Mouse (Mus musculus): ENCODE data around the gene Tanc1. TPM values are rescaled to one million over a fixed set of nuclear protein-coding genes. Genes with fewer than 3 reads are reported as not detected.

Tanc1 gene
- polyA plus RNA-seq, 1 experiment from 2014 or later = 14.4 TPM

DNA sequence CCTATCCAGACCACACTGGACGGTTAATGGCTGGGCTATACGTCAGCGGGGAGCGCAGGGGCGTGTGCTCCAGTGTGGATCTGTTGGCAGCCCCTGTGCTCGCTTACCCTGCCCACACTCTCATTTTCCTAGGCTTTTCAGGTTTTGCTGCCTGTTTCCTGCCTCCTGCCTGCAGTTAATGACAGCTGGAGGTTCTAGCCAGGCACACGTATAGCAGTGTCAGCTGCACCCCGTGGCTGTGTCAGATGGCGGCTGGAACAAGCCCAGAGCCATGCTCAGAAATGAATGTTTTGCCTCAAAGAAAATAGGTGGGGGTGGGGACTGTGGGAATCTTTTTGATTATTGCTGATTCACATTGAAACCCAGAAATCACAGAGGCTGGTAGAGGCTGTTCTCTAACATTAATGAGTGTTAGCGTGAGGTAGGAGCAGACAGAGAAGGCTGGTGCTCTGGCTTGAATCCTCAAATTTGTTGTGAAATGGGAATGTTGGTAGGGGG, 124.6 kb downstream of the Tanc1 start:
- Histone ChIP-seq H3K27me3 (ENCODE audit: control insufficient read depth, insufficient read depth, low read length) (no peaks in the 10 kb centered on the region), H3K36me3 (ENCODE audit: control insufficient read depth, insufficient read depth, low read length) (no peaks in the 10 kb centered on the region), H3K4me1 (ENCODE audit: control insufficient read depth, insufficient read depth, low read length) (no peaks in the 10 kb centered on the region), H3K27ac (ENCODE audit: low read depth, low read length) (no peak overlapping the region), H3K4me2 (ENCODE audit: low read depth) (no peak overlapping the region), H3K4me3 (ENCODE audit: low read depth, low read length) (no peak overlapping the region), H3K9me3 (ENCODE audit: control insufficient read depth, low read length) (no peaks in the 10 kb centered on the region), H3K9ac (ENCODE audit: low read length) (no peak overlapping the region)
- WGBS = 63% methylated on average over 10 of the region's 10 CpGs
- ATAC-seq (ENCODE audit: insufficient read depth, low FRiP score, low TSS enrichment) = no peak
- no peak for DNase-seq (ENCODE audit: low spot score)

- Histone ChIP-seq H3K9ac (ENCODE audit: low read length) (no peak overlapping the region), H3K27me3 (ENCODE audit: control insufficient read depth, insufficient read depth, low read length) (no peaks in the 10 kb centered on the region), H3K4me1 (ENCODE audit: control insufficient read depth, insufficient read depth, low read length) (no peaks in the 10 kb centered on the region), H3K36me3 (ENCODE audit: control insufficient read depth, insufficient read depth, low read length) (no peaks in the 10 kb centered on the region), H3K4me3 (ENCODE audit: low read depth, low read length) (no peak overlapping the region), H3K27ac (ENCODE audit: low read depth, low read length) (no peak overlapping the region), H3K9me3 (ENCODE audit: control insufficient read depth, low read length) (no peaks in the 10 kb centered on the region), H3K4me2 (ENCODE audit: low read depth) (no peak overlapping the region)
- no peak for DNase-seq (ENCODE audit: low spot score)
- WGBS = 88% methylated on average over 6 of the region's 6 CpGs
- no peak for ATAC-seq (ENCODE audit: insufficient read depth, low FRiP score, low TSS enrichment)
These were observed 125.5 kb downstream of the Tanc1 start for GRCm38 (mm10) chr2:59737368-59737767.

- no peaks in the 10 kb centered on the region for H3K27me3 ChIP-seq (ENCODE audit: control insufficient read depth, insufficient read depth, low read length)
- no peak overlapping the region for H3K4me2 ChIP-seq (ENCODE audit: low read depth)
- ATAC-seq (ENCODE audit: insufficient read depth, low FRiP score, low TSS enrichment) (no peak), DNase-seq (ENCODE audit: low spot score) (no peak)
- H3K4me1 ChIP-seq (ENCODE audit: control insufficient read depth, insufficient read depth, low read length) = no peaks in the 10 kb centered on the region
- no peak overlapping the region for H3K9ac ChIP-seq (ENCODE audit: low read length)
- H3K9me3 ChIP-seq (ENCODE audit: control insufficient read depth, low read length) = no peaks in the 10 kb centered on the region
- WGBS = 92% methylated on average over 5 of the region's 5 CpGs
- H3K4me3 ChIP-seq (ENCODE audit: low read depth, low read length) = no peak overlapping the region
- no peak overlapping the region for H3K27ac ChIP-seq (ENCODE audit: low read depth, low read length)
- no peaks in the 10 kb centered on the region for H3K36me3 ChIP-seq (ENCODE audit: control insufficient read depth, insufficient read depth, low read length)
These were observed 126.5 kb downstream of the Tanc1 start for GRCm38 (mm10) chr2:59738356-59738755.

GRCm38 (mm10) chr2:59739036-59739435, 127.2 kb downstream of the Tanc1 start:
- H3K9ac ChIP-seq (ENCODE audit: low read length) = no peak overlapping the region
- H3K4me1 ChIP-seq (ENCODE audit: control insufficient read depth, insufficient read depth, low read length) = no peaks in the 10 kb centered on the region
- H3K4me2 ChIP-seq (ENCODE audit: low read depth) = no peak overlapping the region
- DNase-seq (ENCODE audit: low spot score) (no peak), ATAC-seq (ENCODE audit: insufficient read depth, low FRiP score, low TSS enrichment) (no peak)
- WGBS = 89% methylated on average over 8 of the region's 8 CpGs
- no peaks in the 10 kb centered on the region for H3K36me3 ChIP-seq (ENCODE audit: control insufficient read depth, insufficient read depth, low read length)
- no peak overlapping the region for H3K4me3 ChIP-seq (ENCODE audit: low read depth, low read length)
- no peaks in the 10 kb centered on the region for H3K27me3 ChIP-seq (ENCODE audit: control insufficient read depth, insufficient read depth, low read length)
- no peaks in the 10 kb centered on the region for H3K9me3 ChIP-seq (ENCODE audit: control insufficient read depth, low read length)
- no peak overlapping the region for H3K27ac ChIP-seq (ENCODE audit: low read depth, low read length)

- H3K27me3 ChIP-seq (ENCODE audit: control insufficient read depth, insufficient read depth, low read length) = no peaks in the 10 kb centered on the region
- 84% methylated on average over 12 of the region's 12 CpGs for WGBS
These were observed 130.8 kb downstream of the Tanc1 start for GRCm38 (mm10) chr2:59742500-59743116.

GRCm38 (mm10) chr2:59745428-59745827, 133.6 kb downstream of the Tanc1 start:
- Histone ChIP-seq H3K4me2 (ENCODE audit: low read depth) (no peak overlapping the region), H3K36me3 (ENCODE audit: control insufficient read depth, insufficient read depth, low read length) (peaks cover 2% of the 10 kb centered on the region; the same call in 1 of the 2 replicates), H3K4me3 (ENCODE audit: low read depth, low read length) (no peak overlapping the region), H3K27ac (ENCODE audit: low read depth, low read length) (no peak overlapping the region), H3K27me3 (ENCODE audit: control insufficient read depth, insufficient read depth, low read length) (no peaks in the 10 kb centered on the region), H3K9me3 (ENCODE audit: control insufficient read depth, low read length) (no peaks in the 10 kb centered on the region), H3K4me1 (ENCODE audit: control insufficient read depth, insufficient read depth, low read length) (no peaks in the 10 kb centered on the region), H3K9ac (ENCODE audit: low read length) (no peak overlapping the region)
- WGBS = 38% methylated on average over 6 of the region's 6 CpGs
- peak; percentile 70 for DNase-seq (ENCODE audit: low spot score)
- no peak for ATAC-seq (ENCODE audit: insufficient read depth, low FRiP score, low TSS enrichment)

More at GRCm38 (mm10) chr2:59742500-59743116, 130.8 kb downstream of the Tanc1 start:
- Histone ChIP-seq H3K9ac (ENCODE audit: low read length) (no peak overlapping the region), H3K4me3 (ENCODE audit: low read depth, low read length) (no peak overlapping the region), H3K9me3 (ENCODE audit: control insufficient read depth, low read length) (no peaks in the 10 kb centered on the region), H3K27ac (ENCODE audit: low read depth, low read length) (no peak overlapping the region), H3K4me1 (ENCODE audit: control insufficient read depth, insufficient read depth, low read length) (no peaks in the 10 kb centered on the region), H3K4me2 (ENCODE audit: low read depth) (no peak overlapping the region), H3K36me3 (ENCODE audit: control insufficient read depth, insufficient read depth, low read length) (no peaks in the 10 kb centered on the region)
- DNase-seq (ENCODE audit: low spot score) (no peak), ATAC-seq (ENCODE audit: insufficient read depth, low FRiP score, low TSS enrichment) (no peak)

- no peaks in the 10 kb centered on the region for H3K27me3 ChIP-seq (ENCODE audit: control insufficient read depth, insufficient read depth, low read length)
- no peaks in the 10 kb centered on the region for H3K9me3 ChIP-seq (ENCODE audit: control insufficient read depth, low read length)
- H3K4me2 ChIP-seq (ENCODE audit: low read depth) = no peak overlapping the region
- H3K4me1 ChIP-seq (ENCODE audit: control insufficient read depth, insufficient read depth, low read length) = no peaks in the 10 kb centered on the region
- ATAC-seq (ENCODE audit: insufficient read depth, low FRiP score, low TSS enrichment) = no peak
- no peak overlapping the region for H3K9ac ChIP-seq (ENCODE audit: low read length)
- H3K4me3 ChIP-seq (ENCODE audit: low read depth, low read length) = no peak overlapping the region
- H3K27ac ChIP-seq (ENCODE audit: low read depth, low read length) = no peak overlapping the region
- 87% methylated on average over 9 of the region's 9 CpGs for WGBS
- H3K36me3 ChIP-seq (ENCODE audit: control insufficient read depth, insufficient read depth, low read length) = peaks cover 2% of the 10 kb centered on the region; the same call in 1 of the 2 replicates
- DNase-seq (ENCODE audit: low spot score) = no peak
These were observed 134.2 kb downstream of the Tanc1 start for GRCm38 (mm10) chr2:59746070-59746469.

GRCm38 (mm10) chr2:59747757-59748156, 135.9 kb downstream of the Tanc1 start:
- no peak for ATAC-seq (ENCODE audit: insufficient read depth, low FRiP score, low TSS enrichment)
- H3K9ac ChIP-seq (ENCODE audit: low read length) = no peak overlapping the region
- no peaks in the 10 kb centered on the region for H3K27me3 ChIP-seq (ENCODE audit: control insufficient read depth, insufficient read depth, low read length)
- no peak overlapping the region for H3K27ac ChIP-seq (ENCODE audit: low read depth, low read length)
- H3K4me2 ChIP-seq (ENCODE audit: low read depth) = no peak overlapping the region
- 94% methylated on average over 9 of the region's 9 CpGs for WGBS
- H3K9me3 ChIP-seq (ENCODE audit: control insufficient read depth, low read length) = no peaks in the 10 kb centered on the region
- no peak for DNase-seq (ENCODE audit: low spot score)
- peaks cover 2% of the 10 kb centered on the region; the same call in 1 of the 2 replicates for H3K36me3 ChIP-seq (ENCODE audit: control insufficient read depth, insufficient read depth, low read length)
- H3K4me3 ChIP-seq (ENCODE audit: low read depth, low read length) = no peak overlapping the region
- H3K4me1 ChIP-seq (ENCODE audit: control insufficient read depth, insufficient read depth, low read length) = no peaks in the 10 kb centered on the region

- Histone ChIP-seq H3K36me3 (ENCODE audit: control insufficient read depth, insufficient read depth, low read length) (peaks cover 2% of the 10 kb centered on the region; the same call in 1 of the 2 replicates), H3K4me3 (ENCODE audit: low read depth, low read length) (no peak overlapping the region), H3K27me3 (ENCODE audit: control insufficient read depth, insufficient read depth, low read length) (no peaks in the 10 kb centered on the region), H3K27ac (ENCODE audit: low read depth, low read length) (no peak overlapping the region), H3K9ac (ENCODE audit: low read length) (no peak overlapping the region), H3K9me3 (ENCODE audit: control insufficient read depth, low read length) (no peaks in the 10 kb centered on the region), H3K4me1 (ENCODE audit: control insufficient read depth, insufficient read depth, low read length) (no peaks in the 10 kb centered on the region), H3K4me2 (ENCODE audit: low read depth) (no peak overlapping the region)
- WGBS = 34% methylated on average over 10 of the region's 10 CpGs
- ATAC-seq (ENCODE audit: insufficient read depth, low FRiP score, low TSS enrichment) (no peak), DNase-seq (ENCODE audit: low spot score) (no peak)
These were observed 137.5 kb downstream of the Tanc1 start for GRCm38 (mm10) chr2:59749371-59749770.

Measured in neural tube, embryonic 11.5 days (tissue).